Mouse (Mus musculus): ENCODE results near the gene Cnmd.

Cnmd gene

GRCm38 (mm10) chr14:79662001-79662400 is at the start of gene Cnmd:
Cnmd (minus strand) TSS chr14:79662170.
- no peak for DNase-seq

GRCm38 (mm10) chr14:79711301-79711700 is 49.3 kb upstream of the Cnmd start:
- DNase-seq, result no peak

GRCm38 (mm10) chr14:79703523-79704172 is 41.7 kb upstream of the Cnmd start:
- no peak for DNase-seq

GRCm38 (mm10) chr14:79701606-79702005 is 39.6 kb upstream of the Cnmd start:
- no peak for DNase-seq

DNA sequence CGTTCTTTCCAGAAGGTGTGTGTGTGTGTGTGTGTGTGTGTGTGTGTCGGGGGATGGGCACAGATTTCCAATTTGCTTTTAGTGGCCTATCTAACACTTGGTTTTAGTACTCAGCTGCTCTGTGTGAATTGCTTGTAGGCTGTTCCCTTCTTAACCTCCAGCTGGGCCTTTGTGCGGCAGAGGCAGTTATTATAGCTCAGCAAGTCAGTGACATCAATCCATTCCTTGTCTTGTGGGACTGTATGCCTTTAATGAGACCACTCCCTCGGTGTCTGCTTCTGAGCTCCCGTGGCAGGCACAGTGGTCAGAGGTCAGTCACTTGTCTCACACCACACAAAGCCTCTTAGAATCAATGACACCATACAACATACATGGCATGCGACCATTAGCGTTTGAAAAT is 39.1 kb upstream of the Cnmd start:
- no peak for DNase-seq

GRCm38 (mm10) chr14:79699381-79699780 is 37.4 kb upstream of the Cnmd start:
- no peak for DNase-seq

- DNase-seq, result no peak
These were observed 28.3 kb upstream of the Cnmd start for GRCm38 (mm10) chr14:79690068-79690844.

- no peak for DNase-seq
These were observed 18.7 kb upstream of the Cnmd start for GRCm38 (mm10) chr14:79680652-79681051.

DNA sequence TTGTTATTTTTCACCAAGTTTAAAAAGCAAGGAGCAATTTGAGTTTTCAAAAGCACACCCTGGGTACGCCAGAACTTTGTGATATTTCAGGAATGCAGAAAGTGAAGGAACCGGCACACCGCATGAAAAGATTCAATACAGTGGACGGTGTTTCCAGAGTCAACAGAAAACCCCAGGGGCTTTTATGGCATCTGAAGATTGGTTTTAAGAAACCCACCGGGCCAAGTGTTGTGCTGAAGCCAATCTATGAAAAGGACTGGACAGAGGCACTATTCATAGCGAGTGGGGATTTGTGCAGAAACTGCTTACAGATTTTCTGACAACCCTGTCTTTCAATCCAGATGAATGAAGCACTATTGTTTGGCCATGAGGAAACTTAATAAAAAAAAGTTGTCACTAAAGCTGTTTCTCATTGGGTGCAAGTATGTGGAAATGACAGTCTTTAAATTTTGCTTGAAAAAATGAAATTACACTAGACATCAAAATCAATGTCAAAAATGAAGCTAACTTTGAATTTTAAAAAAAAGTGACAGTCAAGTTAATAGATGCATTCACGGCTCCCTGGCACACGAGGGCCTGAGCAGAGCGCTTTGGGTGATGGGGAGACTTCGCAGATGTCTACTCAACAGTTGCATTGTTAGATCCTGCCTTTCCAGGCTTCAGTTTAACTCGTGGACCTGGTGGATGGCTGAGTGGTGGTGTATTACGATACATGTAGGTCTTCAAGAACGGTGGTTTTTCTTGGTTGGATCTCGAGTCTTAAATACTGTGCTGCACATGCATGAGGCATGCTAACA is 16.1 kb upstream of the Cnmd start:
- no peak for DNase-seq

GRCm38 (mm10) chr14:79677108-79677753 is 15.3 kb upstream of the Cnmd start:
- no peak for DNase-seq

DNA sequence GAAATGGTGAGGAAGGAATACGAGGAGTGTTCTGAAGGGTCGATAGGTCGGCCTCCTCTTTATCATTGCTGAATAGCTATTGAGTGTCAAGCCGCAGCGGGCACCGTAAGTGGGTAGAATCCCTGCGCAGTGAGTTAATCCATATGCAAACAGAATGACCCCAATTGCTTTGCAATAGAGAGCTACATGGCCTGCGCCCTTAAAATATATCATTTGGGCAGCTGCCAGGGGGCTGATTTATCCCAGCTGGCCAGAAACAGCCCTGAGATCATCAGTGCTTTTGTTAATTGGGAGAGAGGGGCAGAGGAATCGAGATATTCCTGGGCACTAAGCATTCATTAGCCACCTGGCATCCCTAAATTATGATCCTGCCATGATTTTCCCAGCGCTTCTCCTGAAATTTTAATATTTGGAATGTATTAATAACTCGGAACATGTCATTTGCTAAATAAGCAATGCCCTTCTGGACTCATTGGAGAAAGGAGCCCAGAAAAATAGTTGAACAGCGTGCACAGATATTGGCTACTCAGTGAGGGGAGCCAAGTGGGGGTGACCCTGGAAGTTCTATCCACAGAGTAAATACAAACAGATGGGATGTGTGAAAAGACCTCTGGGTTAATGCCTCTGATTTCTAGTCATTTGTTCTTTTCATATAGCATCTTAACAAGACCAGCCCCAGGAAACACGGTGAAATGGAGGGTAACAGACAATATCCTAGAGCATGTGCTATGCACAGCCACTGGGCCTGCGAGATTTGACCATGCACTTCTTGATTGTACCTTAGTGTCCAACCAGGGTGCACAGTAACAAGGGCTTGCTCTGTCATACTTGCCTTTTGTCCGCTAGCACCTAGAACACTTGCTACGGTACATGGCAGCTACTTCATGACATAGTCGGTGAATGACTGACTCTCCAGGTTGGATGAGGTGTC is 11.4 kb upstream of the Cnmd start:
- DNase-seq, result no peak

GRCm38 (mm10) chr14:79672567-79672966 is 10.6 kb upstream of the Cnmd start:
- DNase-seq, result no peak

GRCm38 (mm10) chr14:79671008-79671407 is 9.0 kb upstream of the Cnmd start:
- no peak for DNase-seq

DNA sequence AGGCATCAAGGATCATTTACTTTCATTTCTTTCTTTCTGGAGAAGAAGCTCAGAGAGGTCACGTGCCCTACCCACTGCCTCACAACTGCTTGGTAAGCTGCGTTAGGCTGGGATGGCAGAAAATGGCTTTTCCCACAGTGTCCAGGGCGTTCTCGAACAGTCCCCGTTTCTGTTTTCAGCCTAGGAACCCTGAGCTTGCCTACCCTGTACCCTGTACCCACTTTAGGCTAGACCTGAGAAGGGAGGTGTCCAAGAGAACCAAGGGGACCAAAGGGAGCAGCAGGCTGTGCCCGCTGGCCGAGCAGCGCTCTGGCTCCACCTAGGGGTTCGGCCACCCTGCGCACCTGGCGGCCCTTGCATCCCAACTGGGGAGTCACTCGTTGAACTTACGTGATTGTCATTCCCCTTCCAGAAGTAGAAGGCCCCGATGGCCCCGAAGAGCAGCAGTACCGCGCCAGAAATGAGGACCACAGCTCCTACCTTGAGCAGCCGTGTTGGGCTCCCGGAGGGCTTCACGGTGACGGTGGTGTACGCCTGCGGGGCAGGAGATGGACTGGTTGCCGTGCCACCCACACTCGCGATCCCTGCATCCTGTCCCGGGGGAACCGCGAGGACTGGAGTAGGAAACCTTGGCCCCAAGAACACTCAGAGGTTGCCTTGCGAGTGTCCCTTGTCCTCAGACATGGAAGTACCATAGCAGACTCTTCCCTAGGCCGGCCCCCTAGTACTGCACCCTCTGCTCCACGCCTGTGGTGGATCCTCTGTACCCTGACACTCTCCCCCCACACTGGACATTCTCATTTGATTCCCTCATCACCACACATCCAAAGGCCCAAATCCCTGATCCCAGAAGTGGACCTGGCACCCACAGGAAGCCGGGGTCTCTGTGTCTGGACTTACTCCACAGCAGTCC is 709 bp downstream of the Cnmd start:
- DNase-seq, result peak; percentile 17

- DNase-seq, result no peak
These were observed 1.5 kb downstream of the Cnmd start for GRCm38 (mm10) chr14:79660467-79660866.

DNA sequence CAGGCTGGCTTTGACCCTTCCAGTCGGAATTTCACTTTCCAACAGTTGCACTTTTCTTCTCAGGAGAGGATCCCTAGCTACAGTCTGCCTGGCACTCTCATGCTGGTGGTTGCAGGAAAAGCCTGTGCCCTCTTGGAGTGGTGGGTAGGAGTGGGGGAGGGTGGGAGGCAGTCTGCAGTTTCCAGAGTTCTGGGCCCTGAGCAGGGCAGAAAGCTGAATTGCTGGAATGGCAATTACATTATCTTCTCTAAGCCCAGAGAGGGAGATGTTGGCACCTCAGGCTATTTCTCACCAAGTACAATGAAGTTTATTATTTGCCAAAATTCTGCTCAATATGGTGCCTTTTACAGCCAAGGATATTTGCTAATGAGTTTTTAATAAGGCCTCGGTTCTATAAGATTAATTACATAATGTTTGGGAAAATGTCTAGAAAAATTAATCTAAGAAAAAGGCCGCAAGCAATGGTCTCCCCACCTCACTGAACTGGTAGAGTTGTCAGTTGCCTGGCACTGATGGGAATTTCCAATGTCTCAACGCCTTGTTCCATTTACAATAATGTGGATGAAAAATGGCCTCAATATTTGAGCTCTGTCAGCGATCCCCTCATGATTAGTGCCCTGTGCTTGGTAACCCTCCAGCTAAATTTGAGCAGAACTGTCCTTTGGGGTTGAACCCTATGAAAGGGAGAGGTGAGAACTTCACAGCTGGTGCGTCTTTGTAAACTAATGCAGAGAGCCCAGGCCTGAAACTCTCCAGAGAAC is 3.0 kb downstream of the Cnmd start:
- no peak for DNase-seq

DNA sequence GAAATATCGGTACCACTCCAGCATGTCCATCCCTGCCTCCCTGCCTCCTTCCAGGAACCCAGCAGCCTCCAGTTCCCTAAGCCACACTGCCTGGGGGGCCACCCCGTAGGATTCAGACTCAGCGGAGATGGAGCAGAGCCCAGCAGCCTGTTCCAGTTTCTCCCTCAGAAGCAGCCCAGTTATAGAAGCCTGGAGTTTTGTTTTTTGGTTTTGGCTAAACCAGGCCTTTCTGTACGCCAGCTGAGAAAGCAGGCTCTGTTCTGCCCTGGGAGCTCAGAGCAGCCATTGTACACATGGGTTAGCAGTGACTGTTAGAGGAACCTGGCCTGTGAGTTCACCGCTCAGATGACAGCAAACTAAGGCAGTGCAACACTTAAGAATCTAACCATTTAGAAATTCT is 3.7 kb downstream of the Cnmd start:
- DNase-seq, result peak; percentile 21

- no peak for DNase-seq
These were observed 9.3 kb downstream of the Cnmd start for GRCm38 (mm10) chr14:79652654-79653053.

DNA sequence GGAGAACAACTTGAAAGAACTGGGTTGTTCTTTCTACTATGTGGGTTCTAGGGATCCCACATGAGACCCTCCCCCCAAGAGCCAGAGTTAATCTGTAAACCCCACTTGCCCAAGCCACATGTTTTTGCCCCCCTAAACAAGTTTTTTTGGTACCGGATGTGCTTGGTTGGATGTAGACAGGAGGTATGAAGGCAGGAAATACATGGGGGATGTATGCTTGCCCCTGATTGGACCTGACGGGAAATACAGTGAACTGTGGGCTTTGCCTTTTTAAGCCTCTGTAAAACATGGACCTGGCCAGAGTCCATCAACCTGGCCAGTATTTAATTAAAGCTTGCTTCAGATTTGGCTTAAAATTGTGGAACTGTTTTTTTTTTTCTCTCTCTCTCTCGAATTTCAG is 12.3 kb downstream of the Cnmd start:
- no peak for DNase-seq

DNA sequence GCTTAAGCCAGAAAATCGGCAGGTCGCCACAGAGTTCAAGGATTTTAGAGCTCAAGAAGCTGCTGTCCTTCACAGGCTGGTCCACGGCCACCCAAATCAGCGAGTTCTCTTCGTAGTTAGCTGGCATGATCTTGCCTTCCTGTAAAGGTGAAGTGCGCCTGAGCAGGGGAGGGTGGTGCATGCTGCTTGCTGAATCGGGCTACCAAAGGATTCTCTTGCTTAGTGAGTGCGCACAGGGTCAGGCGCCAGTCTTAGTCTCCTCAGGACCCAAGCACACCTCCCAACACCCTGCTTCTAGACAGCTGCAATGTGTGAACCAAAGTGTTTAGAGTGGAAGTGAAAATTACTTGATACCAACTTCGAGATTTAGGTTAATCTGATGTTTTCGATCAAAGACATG is 16.6 kb downstream of the Cnmd start:
- no peak for DNase-seq
